Mouse (Mus musculus) telencephalon, adult 2 months (tissue): ENCODE data around the gene Lyrm7.

Source experiments
- DNase-seq: peaks from one replicate; pipeline ENCODE4 v3.0.0-alpha.2; 2011; ENCODE audit warnings: low read depth, low spot score

Gene Lyrm7

DNA sequence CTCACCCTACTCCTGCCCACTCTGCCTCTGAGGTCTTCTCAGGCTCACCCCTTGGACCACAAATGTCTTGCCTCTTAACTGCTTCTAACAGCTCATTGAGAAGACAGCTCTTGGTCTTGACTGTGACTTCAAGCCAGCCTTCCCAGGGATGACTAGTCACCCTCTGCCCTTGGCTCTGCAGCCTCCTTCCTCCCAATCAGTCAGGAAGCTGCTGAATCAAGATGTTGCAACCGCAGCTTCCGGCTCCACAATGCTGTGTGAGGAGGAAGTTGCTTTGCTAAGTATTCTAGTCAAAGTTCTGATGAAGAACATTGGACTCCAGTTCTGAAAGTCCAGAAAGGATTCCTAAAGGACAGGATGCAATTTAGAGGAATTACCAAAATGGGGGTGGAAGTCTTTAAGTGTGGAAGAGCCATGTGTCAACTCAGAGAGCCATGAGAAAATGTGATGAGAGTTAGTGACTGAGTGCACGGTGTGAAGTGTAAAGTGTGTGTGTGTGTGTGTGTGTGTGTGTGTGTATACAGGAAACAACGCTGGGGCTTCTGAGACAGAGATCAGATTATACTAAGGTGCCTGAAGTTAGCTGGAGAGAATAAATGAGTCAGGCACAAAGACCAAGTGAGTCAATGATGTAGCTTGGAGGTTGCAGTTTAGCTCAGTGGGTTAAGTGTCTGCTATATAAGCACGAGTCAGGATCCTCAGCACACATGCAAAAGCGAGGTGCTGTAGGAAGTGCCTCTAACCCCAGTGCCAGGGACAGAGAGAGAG lies 58.7 kb downstream of the Lyrm7 start:
- no peak for DNase-seq

DNA sequence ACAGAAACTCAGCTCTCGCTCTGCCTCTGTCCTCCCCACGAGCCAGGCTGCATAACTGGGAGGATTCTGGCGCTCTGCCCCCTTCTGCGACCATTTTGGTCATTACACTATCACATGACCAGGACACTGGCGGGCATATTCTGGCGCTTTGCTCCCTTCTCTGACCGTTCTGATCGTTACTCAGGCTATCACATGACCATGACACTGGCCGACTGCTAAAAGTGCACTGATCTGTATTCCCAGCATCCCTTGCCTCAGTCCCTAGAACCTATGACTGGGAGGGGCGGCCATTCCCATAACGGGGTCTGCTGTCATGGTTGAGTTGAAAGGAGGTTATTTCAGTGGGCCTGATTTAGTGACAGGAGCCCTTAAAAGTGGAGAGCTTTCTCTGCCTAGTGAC lies 64.2 kb downstream of the Lyrm7 start:
- no peak for DNase-seq

DNA sequence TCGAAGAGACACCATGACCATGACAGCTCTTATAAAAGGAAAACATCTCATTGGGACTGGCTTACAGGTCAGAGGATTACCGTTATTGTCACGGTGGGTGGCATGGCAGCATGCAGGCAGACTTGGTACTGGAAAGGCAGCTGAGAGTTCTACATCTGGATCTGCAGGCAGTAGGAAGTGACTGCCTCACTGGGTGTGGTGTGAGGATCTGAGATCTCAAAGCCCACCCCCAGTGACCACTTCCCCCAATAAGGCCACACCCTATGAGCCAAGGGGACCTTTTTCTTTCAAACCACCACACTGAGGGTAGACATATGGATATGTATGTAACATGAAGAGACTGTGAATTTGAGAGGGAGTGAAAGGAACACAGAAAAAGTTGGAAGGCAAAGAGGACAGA lies 66.0 kb downstream of the Lyrm7 start:
- no peak for DNase-seq

DNA sequence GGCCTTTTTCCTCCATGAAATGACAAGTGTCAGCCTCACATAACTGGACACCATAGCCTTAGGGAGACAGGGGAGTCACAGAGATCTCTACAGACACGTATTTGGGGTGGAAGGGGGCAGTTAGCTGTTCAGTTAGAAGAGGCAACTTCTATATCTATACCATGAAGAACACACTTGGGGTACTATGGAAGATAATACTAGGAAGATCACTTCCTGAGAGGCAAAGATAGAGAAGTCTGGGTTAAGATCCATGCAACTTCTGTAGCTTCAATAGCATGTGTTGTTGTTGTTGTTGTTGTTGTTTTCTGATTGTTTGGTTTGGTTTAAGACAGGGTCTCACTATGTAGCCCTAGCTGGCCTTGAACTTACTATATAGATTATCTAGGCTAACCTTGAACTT lies 67.5 kb downstream of the Lyrm7 start:
- no peak for DNase-seq

DNA sequence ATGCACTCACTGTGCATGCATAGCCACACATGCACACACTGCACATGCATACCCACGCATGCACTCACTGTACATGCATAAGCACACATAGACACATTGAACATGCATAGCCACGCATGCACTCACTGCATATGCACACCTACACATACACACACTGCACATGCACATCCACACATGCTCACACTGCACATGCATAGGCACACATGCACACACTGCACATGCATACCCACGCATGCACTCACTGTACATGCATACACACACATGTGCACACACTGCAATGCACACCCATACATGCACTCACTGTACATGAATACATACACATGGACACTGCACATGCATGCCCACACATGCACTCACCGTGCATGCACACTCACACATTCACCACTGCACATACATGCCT lies 69.3 kb downstream of the Lyrm7 start:
- DNase-seq = no peak

DNA sequence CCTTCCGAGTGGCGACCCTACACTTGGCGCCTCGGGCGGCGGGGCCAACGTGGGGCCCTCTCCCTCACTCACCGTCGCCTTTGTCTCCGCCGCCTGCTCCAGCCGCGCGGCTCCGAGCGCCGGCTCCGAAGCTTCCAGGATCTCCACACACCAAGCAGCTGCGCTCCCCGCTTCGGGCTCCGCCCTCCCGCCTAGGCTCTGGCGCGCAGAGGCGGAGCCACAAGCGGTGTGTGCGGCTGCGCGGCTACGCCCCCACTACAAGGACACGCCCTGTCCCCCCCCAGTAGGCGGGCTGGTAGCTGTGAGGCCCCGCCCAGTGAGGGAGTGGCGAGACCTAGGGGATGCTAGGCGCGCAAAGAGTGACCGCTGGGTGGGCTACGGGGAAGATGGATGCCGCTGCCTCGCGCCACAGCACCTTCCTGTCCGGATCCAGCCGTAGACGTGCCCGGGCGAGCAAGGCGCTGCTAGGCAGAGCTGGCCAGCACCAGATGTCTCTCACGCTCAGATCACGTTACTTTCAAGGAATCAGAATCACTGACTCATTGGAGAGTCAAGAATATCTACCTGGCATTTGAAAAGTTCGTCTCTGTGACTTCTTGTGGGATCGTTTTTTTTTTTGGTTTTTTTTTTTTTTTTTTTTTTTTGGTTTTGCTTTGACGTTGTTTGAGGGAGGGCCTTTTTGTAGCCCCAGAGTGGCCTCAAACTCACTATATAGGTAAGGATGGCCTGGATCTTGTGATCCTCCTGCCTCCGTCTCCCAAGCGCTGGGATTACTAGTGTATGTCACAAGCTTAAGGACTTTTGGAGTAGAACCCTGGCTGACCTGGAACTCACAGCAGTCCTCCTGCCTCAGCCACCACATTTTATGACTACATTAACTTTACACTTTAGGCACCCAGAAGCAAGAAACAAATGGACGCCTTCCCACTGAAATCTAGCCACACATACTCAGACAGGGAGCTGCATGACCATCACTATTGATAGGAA lies 72.9 kb downstream of the Lyrm7 start, which contains the start of gene Cdc42se2:
Gene Cdc42se2 (minus strand): TSS at position 188 of the 987 bp plus-strand sequence.
- DNase-seq = peak; percentile 93

DNA sequence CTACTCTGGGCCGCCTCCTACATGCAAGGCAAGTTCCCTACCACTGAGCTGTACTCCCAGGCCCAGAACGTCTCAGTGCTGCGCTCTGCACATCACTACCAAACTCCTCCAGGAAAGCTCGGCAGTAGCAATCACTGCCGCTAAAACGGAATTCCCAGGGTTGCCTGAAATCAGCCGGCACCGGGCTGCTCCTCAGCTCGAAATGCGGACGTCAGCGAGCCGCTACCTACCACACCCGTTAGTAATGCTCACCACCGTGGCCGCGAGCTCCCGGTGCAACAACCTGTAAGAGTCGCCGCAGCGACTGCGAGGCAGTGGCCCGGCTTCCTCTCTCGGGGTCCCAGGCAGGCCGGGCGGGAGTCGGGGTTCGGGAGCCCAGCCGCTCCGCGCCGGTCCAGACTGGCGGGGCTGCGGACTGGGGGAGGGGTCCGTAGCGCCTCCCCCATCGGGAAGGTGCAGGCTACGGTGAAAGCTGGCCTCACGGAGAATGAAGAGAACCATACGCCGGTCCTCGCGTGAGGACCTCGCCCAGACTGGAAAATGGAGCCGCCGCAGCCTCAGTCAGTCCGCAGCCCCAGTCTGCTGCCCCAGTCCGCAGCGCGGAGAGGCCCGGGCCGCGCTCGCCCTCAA lies 73.7 kb downstream of the Lyrm7 start:
- DNase-seq = no peak

DNA sequence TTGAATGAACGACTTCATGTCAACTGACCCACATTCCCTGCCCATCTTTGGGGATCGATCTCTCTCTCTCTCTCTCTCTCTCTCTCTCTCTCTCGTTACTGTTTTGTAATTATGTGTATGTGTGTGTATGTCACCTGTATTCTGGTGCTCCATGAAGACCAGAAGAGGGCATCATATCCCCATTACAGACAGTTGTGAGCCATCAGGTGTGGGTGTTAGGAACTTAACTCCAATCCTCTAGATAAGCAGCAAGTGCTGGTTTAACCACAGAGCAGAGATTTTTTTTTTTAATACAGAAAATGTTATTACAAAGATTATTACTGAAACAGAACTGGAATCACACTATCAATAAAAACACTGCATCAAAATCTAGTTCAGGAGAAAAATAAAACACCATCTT lies 75.2 kb downstream of the Lyrm7 start:
- DNase-seq = no peak

DNA sequence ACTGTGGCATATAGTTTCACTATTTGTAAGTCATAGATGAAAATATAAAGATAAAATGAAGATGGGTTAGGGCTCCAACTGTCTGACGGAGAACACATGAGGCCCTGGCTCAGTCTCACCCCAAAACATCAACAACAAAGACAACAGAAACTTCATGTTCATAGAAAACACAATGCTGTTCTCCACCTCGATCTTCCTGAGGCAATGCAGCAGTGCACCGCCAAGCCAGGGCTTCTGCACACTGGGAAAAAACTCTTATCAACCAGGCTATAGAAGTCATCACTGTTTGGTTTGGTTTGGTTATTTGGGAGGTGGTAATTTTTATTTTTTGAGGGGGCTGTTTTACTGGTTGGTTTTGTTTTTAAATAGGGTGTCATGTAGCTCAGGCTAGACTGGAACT lies 76.3 kb downstream of the Lyrm7 start:
- DNase-seq = no peak

DNA sequence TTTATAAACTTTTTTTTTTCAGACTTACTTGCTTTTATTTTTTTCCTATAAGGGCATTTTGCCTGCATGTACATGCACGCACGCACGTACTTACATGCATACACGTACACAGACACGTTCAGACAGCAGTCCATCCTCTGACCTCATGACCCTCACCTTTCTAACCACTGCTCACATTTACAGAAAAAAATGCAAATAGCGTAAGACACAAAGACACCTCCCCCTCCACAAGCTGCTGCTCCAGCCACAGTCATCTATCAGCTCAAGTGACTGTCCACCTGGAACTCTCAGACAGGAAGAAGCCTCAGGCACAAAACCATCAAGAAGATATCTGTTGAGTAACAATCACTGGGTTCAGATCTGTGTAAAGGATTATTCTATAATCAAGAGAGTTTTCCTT lies 78.5 kb downstream of the Lyrm7 start:
- DNase-seq = no peak

DNA sequence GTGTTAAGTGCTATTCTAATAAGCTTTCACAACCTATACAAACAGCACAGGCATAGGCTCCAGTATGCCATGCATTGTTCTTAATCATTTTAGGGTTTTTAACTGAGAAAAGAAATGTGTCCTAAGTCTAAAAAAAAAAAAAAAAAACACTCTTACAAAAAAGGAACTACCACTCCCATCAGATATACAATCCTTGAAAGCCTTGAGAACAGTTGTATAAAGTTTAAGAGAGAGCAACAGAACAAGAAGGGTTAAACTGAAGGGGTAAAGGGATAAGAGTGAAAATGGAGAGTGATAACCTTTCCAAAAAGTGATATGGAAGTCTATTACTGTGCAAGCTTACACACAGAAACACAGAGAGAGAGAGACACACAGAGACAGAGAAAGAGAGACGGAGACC lies 80.8 kb downstream of the Lyrm7 start:
- no peak for DNase-seq

DNA sequence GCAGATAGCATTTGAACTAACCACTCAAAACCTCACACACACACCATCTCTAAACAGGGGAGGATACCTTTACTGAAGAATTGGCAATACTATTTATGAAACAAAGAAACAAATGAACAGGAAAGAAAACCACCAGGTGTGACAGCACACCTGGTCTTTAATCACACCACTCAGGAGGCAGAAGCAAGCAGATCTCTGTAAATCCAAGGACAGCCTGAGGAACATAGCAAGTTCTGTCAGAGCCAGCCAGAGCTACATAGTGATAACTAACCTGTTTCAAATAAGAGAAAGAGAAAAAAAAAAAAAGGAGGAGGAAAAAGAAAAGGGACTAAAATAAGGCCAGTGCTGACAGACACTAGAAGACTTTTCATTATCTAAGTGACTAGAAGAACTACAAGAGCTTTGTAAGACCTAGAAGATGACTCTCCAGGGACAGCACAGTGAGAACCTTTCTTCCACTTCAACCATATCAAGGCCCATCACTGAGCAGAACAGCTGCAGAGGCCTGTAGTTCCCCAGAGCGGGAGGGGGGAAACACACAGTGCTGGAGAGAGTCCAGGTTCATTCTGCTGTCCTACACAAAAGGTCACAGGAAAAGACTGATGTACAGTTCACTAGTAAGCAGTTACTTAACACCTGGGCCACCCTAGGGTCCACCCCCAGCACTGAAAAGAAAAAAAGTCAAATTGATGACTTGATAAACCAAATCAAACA lies 82.4 kb downstream of the Lyrm7 start:
- DNase-seq = no peak

DNA sequence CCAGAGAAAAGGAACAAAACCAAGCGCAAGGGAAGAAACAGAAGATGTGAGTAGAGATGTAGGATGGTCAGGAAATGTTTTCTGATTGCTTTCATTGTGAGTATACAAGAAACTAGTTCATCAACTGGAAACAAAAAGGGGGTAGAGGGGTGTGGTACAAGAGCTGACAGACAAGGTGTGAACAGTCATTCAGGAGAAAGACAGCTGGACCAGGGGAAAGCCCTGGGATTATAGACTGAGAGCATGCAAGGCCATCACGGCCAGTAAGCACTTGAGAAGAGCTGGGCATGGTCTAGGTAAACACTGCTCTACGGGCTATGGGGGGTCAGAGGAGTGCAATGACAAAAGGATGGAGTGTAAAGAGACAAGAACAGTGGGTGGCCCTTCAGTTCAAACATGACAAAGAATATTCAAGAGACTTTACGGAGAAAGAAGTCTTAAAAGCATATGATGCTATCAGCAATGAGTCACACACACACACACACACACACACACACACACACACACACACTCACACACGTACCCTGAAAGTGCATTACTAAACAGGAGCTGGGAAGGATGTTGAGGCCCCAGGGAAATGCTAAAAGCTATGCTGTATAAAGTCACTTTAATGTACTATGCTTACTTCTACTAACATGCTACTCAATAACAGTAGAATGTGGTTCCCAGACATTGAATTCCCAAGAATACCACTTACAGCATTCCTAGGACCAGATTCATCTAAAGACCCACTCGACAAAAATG lies 83.2 kb downstream of the Lyrm7 start:
- DNase-seq = no peak
